Mouse (Mus musculus): ENCODE data around the gene Tfb2m. TPM values are rescaled to one million over a fixed set of nuclear protein-coding genes. Genes with fewer than 3 reads are reported as not detected.

The Tfb2m gene
- 34.0 and 37.0 TPM in 2 replicates for total RNA-seq (2014; fragmentation: Nextera tagmentation)
- total RNA-seq (2017), result 30.3 and 40.0 TPM in 2 replicates

DNA sequence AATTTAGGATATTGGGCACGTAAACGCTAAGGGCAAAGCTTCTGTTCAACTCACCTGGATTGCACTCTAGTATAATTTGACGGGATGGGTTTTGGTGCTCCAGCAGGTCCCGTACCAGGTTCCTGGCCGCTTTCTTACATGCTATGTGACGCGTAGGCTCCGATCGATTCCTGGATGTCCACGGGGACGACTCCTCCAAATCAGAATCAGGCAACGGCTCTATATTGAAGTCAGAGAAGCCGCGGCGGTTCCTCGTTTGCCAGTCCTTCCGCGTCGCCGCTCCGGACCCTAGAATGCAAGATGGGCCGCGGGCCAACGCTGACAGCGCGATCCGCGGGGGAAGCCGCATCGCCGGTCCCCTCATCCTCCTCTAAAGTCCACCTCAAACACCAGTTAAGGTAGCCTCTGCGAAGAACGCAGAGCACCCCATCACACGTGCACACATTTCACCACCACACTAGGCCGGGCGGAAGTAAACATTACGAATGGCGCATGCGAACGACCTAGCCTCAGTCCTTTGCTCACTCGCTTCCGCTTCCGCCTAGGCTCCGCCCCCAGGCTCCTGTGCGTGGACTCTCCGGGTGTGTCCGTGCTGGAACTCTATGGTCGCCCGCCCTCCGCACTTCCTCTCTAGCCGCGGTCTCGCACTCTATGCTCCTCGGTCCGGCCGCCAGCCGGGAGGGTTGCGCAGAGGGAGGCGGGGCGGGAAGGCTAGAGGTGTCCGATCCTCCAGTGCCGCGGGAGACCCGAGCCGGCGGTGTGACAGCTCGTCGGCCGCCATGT lies at the start of gene Tfb2m, which contains the start of gene Cnst:
Tfb2m (minus strand) TSS at position 500 of the 783 bp plus-strand sequence.
Cnst (plus strand) TSS at position 603 of the 783 bp plus-strand sequence.
- peak; percentile 91 for ATAC-seq (replicated peaks; ENCODE audit: poor library complexity, severe bottlenecking)

- no peak for ATAC-seq (replicated peaks; ENCODE audit: poor library complexity, severe bottlenecking)
Observed at GRCm38 (mm10) chr1:179592972-179593371, 46.9 kb upstream of the Tfb2m start.

DNA sequence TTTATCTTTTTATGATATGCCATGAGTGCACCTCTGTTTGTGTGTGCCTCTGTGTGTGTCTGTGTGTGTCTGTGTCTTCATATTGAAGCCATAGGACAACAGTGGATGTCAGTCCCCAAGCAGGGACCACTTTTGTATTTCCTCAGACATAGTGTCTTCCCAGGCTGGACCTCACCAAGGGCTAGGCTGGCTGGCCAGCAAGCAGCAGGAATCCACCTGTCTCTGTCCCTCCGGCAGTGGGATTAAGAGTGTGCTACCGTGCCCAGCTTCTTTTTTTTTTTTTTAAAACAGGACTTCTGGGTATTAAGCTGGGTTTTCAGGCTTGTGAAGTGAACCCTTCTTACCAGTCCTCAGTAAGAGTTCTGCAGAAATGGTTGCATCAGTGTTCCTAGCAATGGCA lies 46.1 kb upstream of the Tfb2m start:
- ATAC-seq (replicated peaks; ENCODE audit: poor library complexity, severe bottlenecking), result no peak

DNA sequence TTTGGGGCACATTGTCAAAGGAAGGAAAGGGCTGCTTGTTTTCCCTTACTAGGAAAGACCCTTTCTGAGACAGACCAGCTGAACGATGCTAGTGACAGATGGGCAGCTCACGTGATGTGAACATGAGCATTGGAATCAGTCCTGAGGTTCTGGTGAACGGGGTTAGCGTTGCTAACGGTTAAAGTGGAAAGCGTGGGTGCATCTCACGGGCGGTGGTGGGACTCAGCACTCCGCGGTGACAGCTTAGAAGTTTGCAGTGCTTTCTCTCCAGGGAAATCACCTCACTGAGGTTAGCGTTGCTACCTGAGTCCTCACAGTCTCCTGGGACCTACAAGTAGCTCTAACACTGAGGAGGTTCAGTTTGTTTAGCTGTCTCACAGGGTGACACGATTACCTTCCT lies 45.6 kb upstream of the Tfb2m start:
- no peak for ATAC-seq (replicated peaks; ENCODE audit: poor library complexity, severe bottlenecking)

DNA sequence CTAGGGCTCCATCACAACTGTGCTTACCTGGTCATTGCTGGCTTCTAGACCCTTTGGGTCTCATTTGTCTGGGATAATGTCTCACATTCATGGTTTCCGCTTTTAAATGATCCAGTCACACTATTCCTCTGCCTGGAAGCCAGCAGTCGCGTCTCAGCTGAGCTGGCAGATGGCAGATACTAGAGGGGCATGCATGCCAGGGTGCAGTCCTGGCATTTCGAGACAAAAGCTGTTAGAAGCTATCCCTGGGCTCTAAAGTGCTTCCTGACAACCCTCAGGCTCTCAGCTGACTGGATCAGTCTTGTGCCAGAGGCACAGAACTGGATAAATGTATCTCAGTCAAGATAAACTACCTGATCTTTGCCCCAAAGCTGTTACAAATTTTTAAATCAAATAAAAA lies 42.2 kb upstream of the Tfb2m start:
- ATAC-seq (replicated peaks; ENCODE audit: poor library complexity, severe bottlenecking), result no peak

DNA sequence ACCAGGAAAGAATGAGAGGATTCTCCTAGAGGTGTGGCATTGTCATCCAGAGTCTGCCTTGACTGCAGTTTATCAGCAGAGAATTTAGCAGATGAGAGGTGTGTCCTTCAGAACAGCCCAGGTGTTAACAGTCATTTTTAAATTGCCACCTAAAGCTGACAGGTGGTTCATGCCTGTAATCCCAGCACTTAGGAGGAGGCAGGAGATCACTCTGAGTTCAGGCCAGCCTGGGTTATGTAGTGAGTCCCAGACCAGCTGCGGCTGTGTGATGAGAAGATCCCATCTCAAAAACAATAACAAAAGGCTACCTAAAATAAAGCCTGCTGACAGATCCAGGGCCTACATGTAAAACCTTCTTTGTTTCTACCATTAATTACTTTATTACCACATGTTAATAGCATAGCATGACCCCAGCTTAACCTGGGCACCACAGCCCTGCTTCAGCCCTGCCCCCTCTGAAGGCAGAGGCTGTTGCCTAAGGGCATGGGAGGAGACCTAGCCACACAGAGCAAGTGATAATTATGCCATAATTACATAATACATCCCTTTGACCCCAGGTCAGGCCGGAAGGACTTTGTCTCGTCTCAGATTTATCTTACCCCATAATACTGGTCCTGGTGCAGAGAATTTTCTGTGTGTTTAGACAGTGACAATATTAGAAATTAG lies 40.5 kb upstream of the Tfb2m start:
- peak; percentile 92 for ATAC-seq (replicated peaks; ENCODE audit: poor library complexity, severe bottlenecking)

- ATAC-seq (replicated peaks; ENCODE audit: poor library complexity, severe bottlenecking), result no peak
Observed at GRCm38 (mm10) chr1:179585646-179586045, 39.6 kb upstream of the Tfb2m start.

- ATAC-seq (replicated peaks; ENCODE audit: poor library complexity, severe bottlenecking), result no peak
Observed at GRCm38 (mm10) chr1:179584220-179584619, 38.2 kb upstream of the Tfb2m start.

DNA sequence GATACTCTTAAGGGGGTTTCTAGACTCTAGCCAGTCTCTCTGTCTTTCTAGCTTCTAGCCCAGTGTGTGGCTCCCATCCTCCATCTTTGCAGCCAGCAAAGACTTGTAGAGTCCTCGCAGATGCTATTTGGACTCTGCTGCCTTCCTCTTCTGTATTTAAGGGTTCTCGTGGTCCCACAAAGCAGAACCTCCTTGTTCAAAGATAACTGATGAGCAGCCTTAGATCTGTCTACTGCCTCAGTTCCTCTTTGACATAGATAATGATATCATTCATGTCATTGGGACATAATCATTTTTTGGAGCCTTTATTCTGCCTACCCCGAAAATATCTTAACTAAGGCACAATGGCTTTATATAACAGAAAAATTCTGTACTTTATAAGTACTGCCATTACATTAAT lies 37.0 kb upstream of the Tfb2m start:
- 0 out of 2 replicates have a peak, but pooled peaks have one; percentile 17 for ATAC-seq (replicated peaks; ENCODE audit: poor library complexity, severe bottlenecking)

GRCm38 (mm10) chr1:179582021-179582433 lies 36.0 kb upstream of the Tfb2m start:
- no peak for ATAC-seq (replicated peaks; ENCODE audit: poor library complexity, severe bottlenecking)

DNA sequence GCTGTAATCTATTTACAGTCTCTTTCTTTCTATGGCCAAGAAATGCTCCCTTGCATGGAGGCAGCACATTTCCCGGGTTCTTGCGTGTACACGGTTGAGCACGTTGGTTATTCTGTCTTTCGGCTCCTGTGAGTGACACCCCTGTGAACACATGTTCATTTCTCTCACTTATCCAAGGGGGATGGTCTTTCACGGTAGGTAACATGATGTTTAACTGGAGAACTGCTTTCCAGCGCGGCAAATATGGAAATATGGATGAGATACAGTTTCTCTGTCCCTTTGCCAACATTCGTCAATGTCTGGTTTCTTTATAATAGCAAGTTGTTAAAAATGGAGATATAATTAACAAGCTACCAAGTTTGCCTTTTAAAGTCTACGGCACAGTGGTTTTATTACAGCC lies 35.4 kb upstream of the Tfb2m start:
- no peak for ATAC-seq (replicated peaks; ENCODE audit: poor library complexity, severe bottlenecking)

GRCm38 (mm10) chr1:179580200-179580599 lies 34.1 kb upstream of the Tfb2m start:
- no peak for ATAC-seq (replicated peaks; ENCODE audit: poor library complexity, severe bottlenecking)

DNA sequence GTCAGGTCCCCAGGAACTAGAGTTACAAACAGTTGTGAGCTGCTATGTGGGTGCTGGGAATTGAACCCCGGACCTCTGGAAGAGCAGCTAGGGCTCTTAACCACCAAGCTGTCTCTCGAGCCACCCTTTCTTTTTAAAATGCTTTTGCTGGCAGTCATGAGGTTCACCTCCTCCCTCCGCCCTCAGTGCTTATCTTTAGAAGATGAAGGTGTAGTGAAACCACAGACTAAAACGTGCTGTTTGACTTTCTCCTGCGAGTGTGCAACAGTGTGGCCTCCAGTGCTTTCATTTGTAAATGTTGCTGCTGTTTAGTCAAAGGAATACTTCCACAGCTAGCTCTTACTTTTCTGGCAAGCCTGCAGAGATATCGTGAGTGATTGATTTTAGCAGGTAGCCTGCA lies 32.6 kb upstream of the Tfb2m start:
- ATAC-seq (replicated peaks; ENCODE audit: poor library complexity, severe bottlenecking), result no peak

DNA sequence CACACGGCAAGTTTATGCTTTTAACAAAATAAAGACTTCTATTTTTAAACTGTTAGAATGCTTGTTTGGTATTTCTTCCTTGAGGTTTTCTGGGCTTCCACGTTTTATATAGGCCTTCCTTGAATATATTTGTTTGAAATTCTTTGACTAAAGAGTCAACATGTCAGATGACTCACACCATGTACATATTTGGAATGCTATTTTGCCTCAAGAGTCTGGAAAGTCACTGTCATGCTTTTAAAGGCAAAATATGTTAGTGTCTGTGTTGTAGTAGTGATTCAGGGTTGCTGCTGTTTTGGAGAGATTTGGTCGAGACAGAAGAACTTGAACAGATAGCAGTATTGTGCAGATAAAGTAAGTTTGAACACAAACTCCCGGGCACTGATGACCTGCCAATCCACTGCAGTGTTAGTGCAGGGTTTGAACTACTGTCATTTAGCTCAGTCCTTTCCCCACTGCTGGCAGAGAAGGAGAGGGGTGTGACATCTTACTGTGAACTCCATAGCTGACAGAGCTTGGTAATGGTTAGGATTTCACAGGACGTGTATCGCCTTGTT lies 27.7 kb upstream of the Tfb2m start:
- ATAC-seq (replicated peaks; ENCODE audit: poor library complexity, severe bottlenecking), result no peak

DNA sequence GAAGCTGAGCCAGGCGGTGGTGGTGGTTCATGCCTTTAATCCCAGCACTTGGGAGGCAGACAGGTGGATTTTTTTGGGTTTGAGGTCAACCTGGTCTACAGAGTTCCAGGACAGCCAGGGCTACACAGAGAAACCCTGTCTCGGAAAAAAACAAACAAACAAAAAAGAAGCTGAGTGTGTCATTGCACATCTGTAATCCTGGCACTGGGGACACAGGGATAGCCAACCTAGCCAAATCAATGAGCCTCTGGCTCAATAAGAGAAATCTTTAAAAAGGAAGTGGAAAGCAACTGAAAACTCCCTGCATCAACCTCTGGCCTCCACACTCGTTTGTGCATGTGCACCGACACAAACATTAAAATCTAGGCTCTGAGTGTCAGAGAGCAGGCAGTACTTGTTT lies 25.6 kb upstream of the Tfb2m start:
- no peak for ATAC-seq (replicated peaks; ENCODE audit: poor library complexity, severe bottlenecking)

DNA sequence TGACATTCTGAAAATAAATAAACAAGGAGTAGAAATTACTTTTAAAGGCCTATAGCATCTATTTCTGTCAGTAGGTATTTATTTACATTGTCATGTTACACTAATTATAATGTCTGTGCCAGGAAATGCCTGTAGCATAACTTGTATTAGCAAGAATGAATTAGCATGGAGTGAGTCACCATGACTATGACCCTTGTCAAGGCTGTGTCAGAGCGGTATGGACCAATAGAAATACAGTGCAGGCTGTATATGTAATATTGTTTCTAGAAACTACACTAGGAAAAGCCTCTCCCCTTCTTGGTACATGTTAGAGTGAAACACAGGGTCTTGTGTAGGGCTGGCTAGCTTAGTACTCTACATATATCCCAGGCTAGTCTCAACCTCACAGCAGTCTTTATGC lies 24.4 kb upstream of the Tfb2m start:
- no peak for ATAC-seq (replicated peaks; ENCODE audit: poor library complexity, severe bottlenecking)

DNA sequence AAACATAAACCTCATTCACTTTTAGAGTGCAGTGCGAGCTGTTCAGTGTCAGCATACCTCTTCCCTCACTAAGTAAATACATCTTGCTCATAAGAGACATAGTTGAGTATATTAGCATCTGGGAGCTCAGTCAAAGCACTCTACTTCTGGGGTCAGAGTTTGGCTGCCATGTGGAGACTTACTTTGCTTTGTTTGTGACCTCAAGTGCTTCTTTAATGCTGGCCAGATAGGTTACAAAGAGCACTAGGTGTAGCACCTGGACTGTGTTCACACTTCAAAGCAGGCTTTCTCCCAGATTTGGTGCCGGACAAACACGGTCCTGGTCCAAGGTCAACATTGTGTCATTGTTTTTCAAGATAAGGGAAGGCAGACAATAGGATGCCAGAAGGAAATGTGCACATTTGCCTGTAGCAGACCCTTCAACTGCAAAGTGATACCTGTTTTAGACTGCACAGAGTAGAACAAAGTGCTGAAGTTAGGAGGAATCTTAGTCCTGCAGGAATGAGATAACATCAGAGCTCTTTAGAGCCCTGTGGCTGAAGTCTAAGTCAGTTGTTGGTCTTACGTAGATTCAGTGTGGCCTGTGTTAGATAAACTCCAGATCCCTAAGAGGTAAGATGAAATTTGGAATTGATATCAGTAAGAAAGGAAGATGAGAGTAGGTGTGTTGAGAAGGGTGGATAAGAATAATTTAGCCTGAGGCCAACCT lies 22.8 kb upstream of the Tfb2m start:
- no peak for ATAC-seq (replicated peaks; ENCODE audit: poor library complexity, severe bottlenecking)

GRCm38 (mm10) chr1:179567558-179567957 lies 21.5 kb upstream of the Tfb2m start:
- ATAC-seq (replicated peaks; ENCODE audit: poor library complexity, severe bottlenecking), result no peak

DNA sequence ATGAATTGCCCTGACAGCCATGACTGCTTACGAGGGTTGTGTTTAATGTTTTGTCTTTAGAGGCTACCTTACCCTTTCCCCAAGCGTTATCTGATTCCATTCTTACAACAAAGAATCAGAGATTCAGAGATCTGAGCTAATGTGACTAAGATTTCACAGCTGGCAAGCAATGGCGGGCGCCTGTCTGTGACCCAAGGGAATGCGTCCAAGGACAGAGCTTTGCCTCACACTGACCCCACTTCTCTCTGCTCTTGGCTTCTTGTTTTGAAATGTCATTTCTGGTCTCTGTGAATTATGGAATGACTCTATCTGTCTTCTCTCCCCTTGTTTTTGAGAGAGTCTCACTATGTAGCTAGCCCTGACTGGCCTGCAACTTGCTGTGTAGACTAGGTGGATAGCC lies 17.9 kb upstream of the Tfb2m start:
- no peak for ATAC-seq (replicated peaks; ENCODE audit: poor library complexity, severe bottlenecking)

- no peak for ATAC-seq (replicated peaks; ENCODE audit: poor library complexity, severe bottlenecking)
Observed at GRCm38 (mm10) chr1:179563211-179563610, 17.1 kb upstream of the Tfb2m start.

Measured in granulocyte monocyte progenitor cell, adult 5-6 weeks (primary cell).